Comparison of ENCODE assay signal across 20 mouse cellular contexts in the genomic region with DNA sequence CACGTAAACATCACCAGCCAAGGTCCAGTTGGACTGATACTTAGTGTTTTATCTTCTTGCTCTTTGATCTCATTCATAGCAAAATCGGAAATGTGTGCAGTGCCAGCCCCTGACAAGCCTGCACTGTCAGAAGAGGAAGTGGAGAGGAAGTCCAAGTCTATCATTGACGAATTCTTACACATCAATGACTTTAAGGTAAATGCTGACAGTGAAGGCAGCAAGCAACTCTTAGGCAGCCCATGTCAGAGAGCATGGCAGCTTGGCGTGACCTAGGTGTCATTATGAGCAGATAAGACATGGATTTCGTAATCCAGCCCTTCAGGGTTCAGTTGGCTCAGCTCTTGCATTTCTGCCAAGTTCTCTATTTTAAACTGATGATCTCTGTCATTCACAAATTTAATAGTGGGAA. TPM values are rescaled to one million over a fixed set of nuclear protein-coding genes. Genes with fewer than 3 reads are reported as not detected.
DNase-seq lines count a peak whose midpoint lies in the region; ATAC-seq and TF ChIP-seq lines count a peak whose summit lies in the region.
"Had no signal": no experiment of that assay in that cellular context is flagged by ENCODE, and none has a peak within 500 bp of the region (broad histone marks: within the 10 kb centered on the region; RNA-seq: fewer than 3 reads in every experiment).

No protein-coding gene starts in this region.

- H3K4me3 ChIP-seq in liver, postnatal 0 days (ENCODE audit: low read depth, low read length): no peak overlapping the region
- H3K4me3 ChIP-seq in small intestine, adult 2 months (ENCODE audit: low read depth, low read length): no peak overlapping the region
- H3K4me3 ChIP-seq: embryonic facial prominence, embryonic 12.5 days; heart, embryonic 12.5 days; limb, embryonic 10.5 days; liver, embryonic 15.5 days; midbrain, embryonic 13.5 days; stomach, embryonic 15.5 days had no signal

- peaks cover 82% of the 10 kb centered on the region for H3K36me3 ChIP-seq in liver, postnatal 0 days (replicated peaks; ENCODE audit: insufficient read depth, low read length)
- peaks cover 39% of the 10 kb centered on the region for H3K36me3 ChIP-seq in small intestine, adult 2 months (ENCODE audit: control insufficient read depth, insufficient read depth, low read length)

- 0 out of 2 replicates have a peak, but pooled peaks have one; percentile 16 for ATAC-seq in liver, postnatal 0 days
- ATAC-seq: forebrain, postnatal 0 days; midbrain, embryonic 13.5 days had no signal

- H3K4me2 ChIP-seq in liver, postnatal 0 days (ENCODE audit: low read depth, low read length): no peak overlapping the region
- H3K4me2 ChIP-seq: embryonic facial prominence, embryonic 12.5 days; heart, embryonic 12.5 days; liver, embryonic 15.5 days; midbrain, embryonic 13.5 days; stomach, embryonic 15.5 days had no signal

- 42% methylated on average over 5 of the region's 5 CpGs for WGBS in liver, postnatal 0 days (ENCODE audit: insufficient replicate concordance)
- WGBS in small intestine, adult 2 months: 26% methylated on average over 5 of the region's 5 CpGs

- TF ChIP-seq POLR2A in small intestine, adult 2 months (IDR thresholded peaks at IDR 0.05; ENCODE audit: low read depth, low read length): no peak

- H3K27ac ChIP-seq in liver, postnatal 0 days (ENCODE audit: low read depth): peak overlapping the region; percentile 34; the same call in 1 of the 2 replicates
- H3K27ac ChIP-seq in small intestine, adult 2 months (ENCODE audit: insufficient read depth, low read depth, low read length): peak overlapping the region; percentile 47; the same call in 1 of the 2 replicates
- H3K27ac ChIP-seq: embryonic facial prominence, embryonic 12.5 days; limb, embryonic 10.5 days; liver, embryonic 15.5 days; macrophage; midbrain, embryonic 13.5 days; stomach, embryonic 15.5 days had no signal

- peak; percentile 60 for DNase-seq in gastrocnemius, adult 18-20 months (ENCODE audit: low spot score)
- no peak for DNase-seq in gastrocnemius, postnatal 14 days
- no peak for DNase-seq in liver, postnatal 0 days
- DNase-seq in liver: no peak
- DNase-seq in adrenal gland, postnatal 36 days: peak; percentile 31 to 32
- DNase-seq in spleen, postnatal 36 days (ENCODE audit: low spot score in 2 of 2): no peak
- no peak for DNase-seq in layer of hippocampus, adult 9-10 months (ENCODE audit: low spot score)
- DNase-seq: cerebellum, adult 2 months; forebrain, postnatal 0 days; heart, postnatal 4 days; layer of hippocampus, postnatal 36 days; thymus, adult 2 months had no signal

- intact Hi-C loops in gastrocnemius, postnatal 14 days (cut with DNase I; ENCODE audit: low total_unique reads): no loop called here

- TF ChIP-seq CTCF in liver, postnatal 0 days (IDR thresholded peaks at IDR 0.05; ENCODE audit: low read depth): no peak
- TF ChIP-seq CTCF in small intestine, adult 2 months (IDR thresholded peaks at IDR 0.05; ENCODE audit: extremely low read depth, insufficient read length, insufficient replicate concordance, low read depth, low read length): no peak

- H3K4me1 ChIP-seq in liver, postnatal 0 days (ENCODE audit: insufficient read depth): peaks cover 9% of the 10 kb centered on the region
- H3K4me1 ChIP-seq in small intestine, adult 2 months (ENCODE audit: control insufficient read depth, insufficient read depth, insufficient read length, low read length): peaks cover 13% of the 10 kb centered on the region
- H3K4me1 ChIP-seq: embryonic facial prominence, embryonic 12.5 days; limb, embryonic 10.5 days; midbrain, embryonic 13.5 days; stomach, embryonic 15.5 days had no signal

- no peaks in the 10 kb centered on the region for H3K27me3 ChIP-seq in liver, postnatal 0 days (ENCODE audit: insufficient read depth, low read length)
- no peaks in the 10 kb centered on the region for H3K27me3 ChIP-seq in small intestine, adult 2 months (ENCODE audit: control insufficient read depth, insufficient read depth, low read length)
- H3K27me3 ChIP-seq: embryonic facial prominence, embryonic 12.5 days; heart, embryonic 12.5 days; liver, embryonic 15.5 days; midbrain, embryonic 13.5 days; stomach, embryonic 15.5 days had no signal

- no peak overlapping the region for H3K9ac ChIP-seq in liver, postnatal 0 days (replicated peaks)
- H3K9ac ChIP-seq: embryonic facial prominence, embryonic 12.5 days; forebrain, postnatal 0 days; heart, embryonic 12.5 days; liver, embryonic 15.5 days; midbrain, embryonic 13.5 days; stomach, embryonic 15.5 days had no signal

- no peak for TF ChIP-seq EP300 in liver, postnatal 0 days (IDR thresholded peaks at IDR 0.05; ENCODE audit: low read depth)

- H3K9me3 ChIP-seq in liver, postnatal 0 days (ENCODE audit: low read length): no peaks in the 10 kb centered on the region
- H3K9me3 ChIP-seq: embryonic facial prominence, embryonic 12.5 days; heart, embryonic 12.5 days; limb, embryonic 10.5 days; liver, embryonic 15.5 days; midbrain, embryonic 13.5 days; stomach, embryonic 15.5 days had no signal

RNA-seq across cellular contexts. Expression of gene Hp1bp3, which starts 31.5 kb away (rescaled TPM):
- 10 to 100 TPM; 56.4 to 66.7 TPM for total RNA-seq in gastrocnemius, adult 18-20 months (2021)
- total RNA-seq in gastrocnemius, postnatal 14 days (2021): 10 to 100 TPM; 49.4 to 49.6 TPM
- 35.1 and 43.6 TPM in 2 replicates for polyA plus RNA-seq in liver, postnatal 0 days (2015; fragmentation: Nextera tagmentation; extraction: Ambion mirVana)
- total RNA-seq in adrenal gland, postnatal 36 days (2021): 100 to 1,000 TPM; 192 to 251 TPM
- polyA plus RNA-seq in small intestine, adult 2 months (2012; rRNA removed): 8.4 and 19.6 TPM in 2 replicates

Comparison
In these comparisons a context has a peak if more than half of its experiments do, and no peak if none do; other contexts are left out.
1. DNase-seq: peak in gastrocnemius, adult 18-20 months (single experiment) and adrenal gland, postnatal 36 days (2 of 2); none in gastrocnemius, postnatal 14 days (single experiment), liver, postnatal 0 days (single experiment), liver (single experiment), spleen, postnatal 36 days (0 of 2) and layer of hippocampus, adult 9-10 months (single experiment).